Mouse (Mus musculus): ENCODE data around the gene Gzmb.

GRCm38 (mm10) chr14:56211317-56211716, 50.7 kb downstream of the Gzmb start, which contains the start of gene Gzmf:
- TF ChIP-seq ZNF384 (IDR thresholded peaks at IDR 0.05; ENCODE audit: low read depth, low read length), result no peak
- no peak for TF ChIP-seq ZC3H11A (IDR thresholded peaks at IDR 0.05; ENCODE audit: borderline replicate concordance, low read depth, low read length)
- no peak for TF ChIP-seq CHD2 (IDR thresholded peaks at IDR 0.05; ENCODE audit: low read depth, low read length)
- TF ChIP-seq HCFC1 (IDR thresholded peaks at IDR 0.05; ENCODE audit: borderline replicate concordance, insufficient read depth, low read length), result no peak
